Mouse (Mus musculus): ENCODE results near the gene Pla1a. TPM values are rescaled to one million over a fixed set of nuclear protein-coding genes. Genes with fewer than 3 reads are reported as not detected.

Gene Pla1a
- polyA plus RNA-seq, 1 experiment from 2014 or later = 0.37 TPM

DNA sequence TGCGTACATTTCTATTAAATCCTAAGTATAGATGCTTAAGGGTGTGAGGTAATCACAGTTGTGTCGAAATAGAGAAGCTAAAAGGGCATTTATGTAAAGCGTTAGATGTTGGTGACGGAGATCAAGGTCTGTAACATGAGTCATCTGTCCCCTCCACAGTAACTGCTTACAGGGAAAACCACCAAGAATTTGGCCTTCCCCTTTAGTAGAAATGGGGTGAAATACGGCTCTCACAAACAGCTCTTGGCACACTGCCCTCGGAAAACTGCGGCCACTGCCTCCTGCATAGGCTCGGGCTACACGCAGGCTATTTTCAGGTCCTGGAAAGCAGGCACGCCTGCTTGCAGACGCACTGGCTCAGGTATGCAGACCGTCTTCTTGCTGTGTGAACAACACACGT is 36.8 kb downstream of the Pla1a start:
- H3K27ac ChIP-seq (replicated peaks) = peak overlapping the region; percentile 62
- 33% methylated on average over 13 of the region's 13 CpGs for WGBS
- peak overlapping the region; percentile 24 for H3K4me3 ChIP-seq
- no peak for ATAC-seq (ENCODE audit: extremely low read depth, insufficient number of reproducible peaks, low FRiP score, low TSS enrichment)
- H3K27me3 ChIP-seq (replicated peaks) = no peaks in the 10 kb centered on the region
- H3K4me1 ChIP-seq = peaks cover 36% of the 10 kb centered on the region
- no peaks in the 10 kb centered on the region for H3K36me3 ChIP-seq
- no peaks in the 10 kb centered on the region for H3K9me3 ChIP-seq
- H3K9ac ChIP-seq = peak overlapping the region; percentile 62
- peak overlapping the region; percentile 49 for H3K4me2 ChIP-seq

DNA sequence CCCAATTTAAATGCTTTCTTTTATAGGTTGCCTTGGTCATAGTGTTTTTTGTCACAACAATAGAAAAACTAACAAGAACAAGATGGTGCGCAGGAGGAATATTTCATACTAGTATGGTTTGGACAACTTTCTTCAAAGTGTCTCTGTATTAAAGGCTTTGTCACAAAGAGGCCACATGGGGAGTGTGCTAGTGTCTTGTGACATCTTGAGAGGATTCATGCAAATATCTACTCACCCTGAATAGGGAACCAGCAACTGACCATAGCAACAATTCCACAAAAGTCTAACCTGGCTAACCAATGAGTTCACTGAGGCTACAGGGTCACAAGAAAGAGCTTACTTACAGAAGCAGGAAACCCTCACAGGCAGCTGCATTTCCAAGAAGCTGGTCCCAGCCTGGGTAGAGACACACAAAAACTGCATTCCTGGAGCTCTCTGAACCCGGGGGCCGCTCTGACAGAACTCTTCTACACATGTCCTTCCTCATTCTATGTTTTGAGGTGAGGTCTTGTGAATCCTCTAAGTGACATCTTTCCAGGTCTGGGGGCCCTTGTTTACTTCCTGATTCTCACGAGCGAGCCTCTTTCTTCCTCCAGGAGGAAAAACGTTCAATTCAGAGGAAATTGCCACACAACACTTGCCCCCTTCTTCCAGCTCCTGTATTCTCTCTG is 37.8 kb downstream of the Pla1a start:
- whole genome bisulfite sequencing = 70% methylated on average over 6 of the region's 6 CpGs
- H3K27ac ChIP-seq (replicated peaks) = no peak overlapping the region
- H3K4me2 ChIP-seq = no peak overlapping the region
- H3K36me3 ChIP-seq = no peaks in the 10 kb centered on the region
- H3K9ac ChIP-seq = 0 out of 2 replicates have a peak overlapping the region, but pooled peaks have one; percentile 5
- H3K9me3 ChIP-seq = no peaks in the 10 kb centered on the region
- ATAC-seq (ENCODE audit: extremely low read depth, insufficient number of reproducible peaks, low FRiP score, low TSS enrichment) = no peak
- H3K27me3 ChIP-seq (replicated peaks) = 0 out of 2 replicates have a peak, but pooled peaks cover 4% of the 10 kb centered on the region
- H3K4me3 ChIP-seq = no peak overlapping the region
- H3K4me1 ChIP-seq = peaks cover 34% of the 10 kb centered on the region

DNA sequence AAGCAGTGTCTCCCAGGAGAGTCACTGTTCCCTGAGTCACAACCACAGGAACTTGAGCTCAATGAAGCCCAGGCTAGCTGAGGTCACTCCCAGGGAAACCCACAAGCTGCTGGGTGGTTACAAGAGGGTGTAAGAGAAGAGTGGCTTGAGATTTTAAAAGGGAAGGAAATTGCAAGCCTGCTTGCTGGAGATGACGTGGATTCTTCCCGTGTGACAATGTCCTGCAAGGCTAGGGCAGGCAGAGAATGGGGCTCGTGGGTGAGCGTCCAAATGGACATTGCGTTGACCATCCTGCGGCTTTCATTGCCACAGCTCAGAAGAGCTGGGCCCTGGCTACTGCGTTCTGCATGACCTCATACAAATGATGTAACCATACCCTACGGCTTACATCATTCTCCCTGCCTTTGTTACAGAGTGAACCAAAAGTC is 38.7 kb downstream of the Pla1a start:
- no peak overlapping the region for H3K4me3 ChIP-seq
- 0 out of 2 replicates have a peak, but pooled peaks cover 4% of the 10 kb centered on the region for H3K27me3 ChIP-seq (replicated peaks)
- H3K27ac ChIP-seq (replicated peaks) = no peak overlapping the region; the same call in 1 of the 2 replicates
- H3K9me3 ChIP-seq = no peaks in the 10 kb centered on the region
- ATAC-seq (ENCODE audit: extremely low read depth, insufficient number of reproducible peaks, low FRiP score, low TSS enrichment) = no peak
- no peaks in the 10 kb centered on the region for H3K36me3 ChIP-seq
- no peak overlapping the region for H3K9ac ChIP-seq
- peaks cover 24% of the 10 kb centered on the region for H3K4me1 ChIP-seq
- WGBS = 73% methylated on average over 8 of the region's 8 CpGs
- H3K4me2 ChIP-seq = no peak overlapping the region

DNA sequence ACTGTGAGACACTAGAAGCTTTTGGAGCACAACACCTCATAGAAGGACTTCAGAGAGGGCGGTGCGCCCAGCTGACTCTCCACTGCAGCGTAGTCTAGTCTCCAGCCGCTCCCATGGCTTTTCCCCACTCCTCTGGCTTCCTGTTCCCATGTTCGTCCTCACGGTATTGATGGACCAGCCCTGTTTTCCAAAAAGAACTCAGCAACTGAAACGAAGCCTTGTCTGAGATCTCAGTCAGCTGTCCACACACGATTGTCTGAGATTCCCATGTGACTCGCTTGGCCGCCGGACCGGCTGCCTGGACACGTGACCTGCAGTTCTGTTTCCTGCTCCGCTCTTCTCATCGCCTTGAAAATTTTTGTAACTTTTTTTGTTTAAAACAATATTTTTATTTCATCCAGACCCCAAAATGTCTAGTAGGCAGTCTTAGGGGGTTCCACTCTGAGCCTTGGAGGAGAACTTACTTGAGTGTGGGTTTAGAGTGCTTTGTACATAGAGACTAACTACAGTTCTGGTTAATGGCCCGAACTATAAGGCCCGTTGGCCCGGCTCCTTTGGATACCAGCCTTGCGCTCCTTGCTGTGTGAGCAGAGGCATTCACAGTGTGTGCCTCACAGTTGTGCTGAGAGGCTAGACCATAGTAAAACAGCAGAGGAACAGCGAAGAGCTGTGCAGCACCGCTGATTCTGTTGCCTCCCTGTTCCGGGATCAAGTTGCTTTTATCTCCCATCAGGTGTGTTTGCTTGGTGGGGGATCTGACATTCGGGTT is 40.6 kb downstream of the Pla1a start:
- 62% methylated on average over 23 of the region's 23 CpGs for WGBS
- H3K27ac ChIP-seq (replicated peaks) = peak overlapping the region; percentile 58

DNA sequence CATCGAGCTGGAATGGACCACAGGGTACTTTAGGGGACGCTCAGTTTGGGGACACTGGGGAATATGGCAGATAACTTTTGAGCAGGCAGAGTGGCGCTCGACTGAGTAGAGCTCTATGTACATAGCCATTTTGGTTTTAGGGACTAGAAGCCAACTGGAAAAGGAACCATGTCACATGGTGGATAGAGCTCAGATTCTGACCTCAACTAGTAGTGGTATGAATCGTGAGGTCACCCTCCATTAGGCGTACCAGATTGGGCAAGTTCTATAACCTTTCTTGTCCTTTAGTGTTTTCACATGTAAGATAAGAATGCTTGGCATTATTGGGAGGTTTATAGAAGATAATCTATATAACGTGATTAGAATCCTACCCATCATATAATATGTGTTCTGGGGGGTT is 42.6 kb downstream of the Pla1a start:
- ATAC-seq (ENCODE audit: extremely low read depth, insufficient number of reproducible peaks, low FRiP score, low TSS enrichment) = no peak
- H3K27ac ChIP-seq (replicated peaks) = no peak overlapping the region
- no peaks in the 10 kb centered on the region for H3K36me3 ChIP-seq
- WGBS = 86% methylated on average over 7 of the region's 7 CpGs
- no peak overlapping the region for H3K4me2 ChIP-seq
- H3K9me3 ChIP-seq = no peaks in the 10 kb centered on the region
- no peak overlapping the region for H3K4me3 ChIP-seq
- H3K27me3 ChIP-seq (replicated peaks) = 0 out of 2 replicates have a peak, but pooled peaks cover 4% of the 10 kb centered on the region
- peaks cover 7% of the 10 kb centered on the region for H3K4me1 ChIP-seq
- no peak overlapping the region for H3K9ac ChIP-seq

More for the DNA sequence above, 40.6 kb downstream of the Pla1a start:
- peak overlapping the region; percentile 47; the same call in 1 of the 2 replicates for H3K9ac ChIP-seq
- 0 out of 2 replicates have a peak, but pooled peaks cover 4% of the 10 kb centered on the region for H3K27me3 ChIP-seq (replicated peaks)
- H3K9me3 ChIP-seq = no peaks in the 10 kb centered on the region
- H3K4me3 ChIP-seq = peak overlapping the region; percentile 22; the same call in 1 of the 2 replicates
- no peak for ATAC-seq (ENCODE audit: extremely low read depth, insufficient number of reproducible peaks, low FRiP score, low TSS enrichment)
- H3K36me3 ChIP-seq = no peaks in the 10 kb centered on the region
- peak overlapping the region; percentile 55 for H3K4me2 ChIP-seq
- H3K4me1 ChIP-seq = peaks cover 21% of the 10 kb centered on the region

DNA sequence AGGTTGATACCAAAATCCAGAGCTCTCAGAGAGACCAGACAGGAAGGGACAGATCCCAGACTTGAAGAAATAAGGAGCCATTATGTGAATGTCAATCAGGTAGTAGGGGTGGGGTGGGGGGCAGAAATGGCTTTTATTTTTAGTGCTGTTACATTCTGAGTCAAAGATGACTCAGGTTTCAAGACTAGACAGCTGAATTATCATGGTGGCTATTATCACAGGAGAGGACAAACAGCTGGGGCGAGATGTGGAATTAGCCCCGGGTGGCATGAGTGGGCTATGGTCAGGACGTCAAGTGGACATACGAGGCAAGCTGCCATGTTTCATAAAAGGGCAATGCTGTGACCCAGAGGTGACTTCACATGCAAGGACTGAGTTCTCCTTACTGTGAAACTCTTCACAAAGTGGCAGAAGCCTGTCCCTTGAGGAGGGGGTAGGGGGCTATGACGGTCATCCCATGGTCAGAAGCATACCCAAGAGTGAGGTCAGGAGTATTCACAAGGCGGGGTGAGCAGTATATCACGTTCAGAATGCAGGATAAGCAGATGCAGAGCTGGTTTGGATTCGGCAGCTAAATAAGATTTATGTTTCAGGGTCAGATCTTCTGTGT is 43.6 kb downstream of the Pla1a start:
- Histone ChIP-seq H3K4me3 (no peak overlapping the region), H3K36me3 (no peaks in the 10 kb centered on the region), H3K4me1 (peaks cover 4% of the 10 kb centered on the region), H3K27ac (replicated peaks) (no peak overlapping the region), H3K4me2 (no peak overlapping the region), H3K9me3 (no peaks in the 10 kb centered on the region), H3K27me3 (replicated peaks) (0 out of 2 replicates have a peak, but pooled peaks cover 4% of the 10 kb centered on the region), H3K9ac (no peak overlapping the region)
- ATAC-seq (ENCODE audit: extremely low read depth, insufficient number of reproducible peaks, low FRiP score, low TSS enrichment) = no peak
- 74% methylated on average over 8 of the region's 8 CpGs for WGBS

DNA sequence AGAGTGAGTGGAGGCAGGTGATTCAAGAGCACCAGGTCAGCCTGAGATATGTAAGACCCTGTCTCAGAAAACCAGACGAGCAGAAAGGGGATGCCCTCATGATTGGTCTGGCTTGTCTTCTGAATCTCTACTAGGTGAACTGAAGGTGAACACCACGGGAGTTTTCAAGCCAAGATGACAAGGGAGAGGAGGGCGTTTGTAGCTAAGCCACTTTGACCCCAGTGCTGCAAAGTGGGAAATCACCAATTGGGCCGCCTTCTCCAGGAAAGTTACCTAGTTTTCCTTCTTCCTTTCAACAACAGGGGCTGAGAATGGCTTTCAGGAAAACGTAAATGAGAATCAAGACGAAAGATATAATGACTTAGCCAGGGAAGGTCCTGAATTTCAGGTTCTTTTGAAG is 44.2 kb downstream of the Pla1a start:
- H3K4me1 ChIP-seq = peaks cover 4% of the 10 kb centered on the region
- no peak overlapping the region for H3K4me3 ChIP-seq
- H3K36me3 ChIP-seq = no peaks in the 10 kb centered on the region
- H3K4me2 ChIP-seq = no peak overlapping the region
- no peak overlapping the region for H3K9ac ChIP-seq
- H3K9me3 ChIP-seq = no peaks in the 10 kb centered on the region
- ATAC-seq (ENCODE audit: extremely low read depth, insufficient number of reproducible peaks, low FRiP score, low TSS enrichment) = no peak
- H3K27me3 ChIP-seq (replicated peaks) = 0 out of 2 replicates have a peak, but pooled peaks cover 4% of the 10 kb centered on the region
- H3K27ac ChIP-seq (replicated peaks) = no peak overlapping the region
- WGBS = 68% methylated on average over 6 of the region's 6 CpGs

DNA sequence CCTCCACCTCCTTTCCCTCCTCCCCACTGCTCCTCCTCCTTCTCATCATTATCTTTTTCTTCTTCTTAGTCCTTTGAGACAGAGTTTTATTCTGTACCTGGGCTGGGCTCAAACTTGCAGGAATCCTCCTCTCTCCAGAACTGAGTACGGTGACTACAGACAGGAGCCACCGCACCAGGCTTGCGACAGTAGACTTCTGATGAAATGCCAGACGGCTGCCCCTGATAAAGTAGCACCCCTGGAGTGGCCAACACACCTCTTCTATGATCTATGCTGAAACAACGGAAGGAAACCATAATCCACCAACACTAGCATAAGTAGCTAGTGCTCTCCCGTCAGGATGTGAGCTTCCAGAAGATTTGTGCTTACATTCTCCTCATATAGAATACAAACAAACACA is 45.6 kb downstream of the Pla1a start:
- H3K4me2 ChIP-seq = no peak overlapping the region
- H3K27ac ChIP-seq (replicated peaks) = no peak overlapping the region
- H3K4me1 ChIP-seq = peaks cover 7% of the 10 kb centered on the region
- 0 out of 2 replicates have a peak, but pooled peaks cover 4% of the 10 kb centered on the region for H3K27me3 ChIP-seq (replicated peaks)
- H3K36me3 ChIP-seq = no peaks in the 10 kb centered on the region
- no peak overlapping the region for H3K9ac ChIP-seq
- WGBS = 72% methylated on average over 6 of the region's 6 CpGs
- H3K4me3 ChIP-seq = no peak overlapping the region
- ATAC-seq (ENCODE audit: extremely low read depth, insufficient number of reproducible peaks, low FRiP score, low TSS enrichment) = no peak
- no peaks in the 10 kb centered on the region for H3K9me3 ChIP-seq

DNA sequence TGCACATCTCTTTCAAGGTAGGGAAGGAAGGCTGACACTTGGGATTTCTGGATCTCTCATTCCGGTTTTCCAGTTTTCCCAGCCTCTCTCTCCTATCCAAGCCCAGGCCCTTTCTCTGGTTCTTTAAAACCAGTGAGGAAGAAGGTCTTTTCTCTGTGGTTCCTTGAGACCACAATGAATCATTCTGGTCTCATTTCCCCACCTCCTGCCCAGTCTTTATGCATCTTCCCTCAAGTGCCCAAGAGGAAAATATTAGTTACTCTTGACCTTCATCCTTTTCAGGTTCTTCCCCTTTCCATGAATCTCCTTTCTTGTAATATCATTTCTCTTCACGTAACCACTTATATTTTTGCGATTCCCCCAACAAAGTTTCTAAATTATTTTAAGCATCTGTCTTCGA is 47.2 kb downstream of the Pla1a start:
- ATAC-seq (ENCODE audit: extremely low read depth, insufficient number of reproducible peaks, low FRiP score, low TSS enrichment) = no peak
- 0 out of 2 replicates have a peak, but pooled peaks cover 2% of the 10 kb centered on the region for H3K4me1 ChIP-seq
- no peak overlapping the region for H3K27ac ChIP-seq (replicated peaks)
- no peak overlapping the region for H3K4me2 ChIP-seq
- 91% methylated on average over 4 of the region's 4 CpGs for WGBS
- no peak overlapping the region for H3K9ac ChIP-seq
- H3K9me3 ChIP-seq = no peaks in the 10 kb centered on the region
- H3K27me3 ChIP-seq (replicated peaks) = 0 out of 2 replicates have a peak, but pooled peaks cover under 1% of the 10 kb centered on the region
- no peak overlapping the region for H3K4me3 ChIP-seq
- no peaks in the 10 kb centered on the region for H3K36me3 ChIP-seq

DNA sequence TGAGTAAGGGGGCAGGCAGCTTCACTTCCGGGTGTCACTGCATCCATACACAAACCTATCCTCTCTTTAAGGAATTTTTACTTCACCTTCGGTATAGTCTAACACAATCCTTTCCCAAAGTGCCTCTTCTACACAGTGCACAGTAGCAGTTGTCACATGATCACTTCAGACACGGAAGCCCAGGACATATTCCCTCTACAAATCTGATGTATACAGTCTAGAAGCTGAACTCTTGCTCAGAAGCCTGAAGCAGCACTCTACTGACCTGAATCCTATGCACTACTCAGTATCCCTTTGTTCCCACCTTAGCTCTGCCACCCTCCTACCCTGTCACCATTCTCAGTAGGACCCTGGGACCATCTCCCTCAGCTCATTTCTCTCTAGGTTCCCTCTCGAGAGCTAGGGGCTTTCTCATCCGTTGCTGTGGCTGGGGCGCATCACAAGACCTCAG is 47.7 kb downstream of the Pla1a start:
- Histone ChIP-seq H3K27ac (replicated peaks) (no peak overlapping the region), H3K4me1 (0 out of 2 replicates have a peak, but pooled peaks cover 2% of the 10 kb centered on the region), H3K4me2 (no peak overlapping the region), H3K9me3 (no peaks in the 10 kb centered on the region), H3K4me3 (no peak overlapping the region), H3K9ac (no peak overlapping the region), H3K36me3 (no peaks in the 10 kb centered on the region), H3K27me3 (replicated peaks) (no peaks in the 10 kb centered on the region)
- WGBS = 81% methylated on average over 6 of the region's 6 CpGs
- no peak for ATAC-seq (ENCODE audit: extremely low read depth, insufficient number of reproducible peaks, low FRiP score, low TSS enrichment)

DNA sequence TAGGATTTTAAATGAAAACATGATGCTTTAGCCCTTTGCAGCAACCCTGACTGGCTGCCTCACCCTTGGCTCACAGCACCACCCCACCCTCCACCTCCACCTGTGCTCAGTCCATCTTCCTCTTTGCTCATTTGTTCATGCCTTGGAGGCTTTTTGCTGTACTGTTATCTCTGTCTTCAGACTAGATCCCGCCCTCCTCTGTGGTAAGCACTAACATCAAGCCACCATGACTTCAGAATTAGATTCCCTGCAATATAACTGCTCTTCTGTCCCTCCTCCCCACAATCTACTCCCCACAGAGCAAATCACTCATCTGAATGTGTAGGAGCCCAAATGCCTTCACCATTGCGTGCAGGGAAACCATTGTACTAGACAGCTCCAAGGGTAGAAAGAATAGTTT is 49.3 kb downstream of the Pla1a start:
- ATAC-seq (ENCODE audit: extremely low read depth, insufficient number of reproducible peaks, low FRiP score, low TSS enrichment) = no peak
- H3K27me3 ChIP-seq (replicated peaks) = no peaks in the 10 kb centered on the region
- H3K9ac ChIP-seq = no peak overlapping the region
- no peak overlapping the region for H3K27ac ChIP-seq (replicated peaks)
- WGBS = 77% methylated on average over 2 of the region's 2 CpGs
- H3K4me3 ChIP-seq = no peak overlapping the region
- H3K9me3 ChIP-seq = no peaks in the 10 kb centered on the region
- peaks cover 13% of the 10 kb centered on the region for H3K4me1 ChIP-seq
- peaks cover 8% of the 10 kb centered on the region for H3K36me3 ChIP-seq
- no peak overlapping the region for H3K4me2 ChIP-seq

Data from heart, embryonic 13.5 days (tissue).